Mouse (Mus musculus) hindbrain, embryonic 12.5 days (tissue): ENCODE results near the gene Gtf2h1. TPM values are rescaled to one million over a fixed set of nuclear protein-coding genes. Genes with fewer than 3 reads are reported as not detected.

Experiments
- ATAC-seq: fragments of 200-750 bp; cut with Nextera tagmentation; 2 replicates; pipeline ENCODE4 v1.8.0; 2017; ENCODE audit warnings: moderate TSS enrichment; ENCODE audit not compliant: low FRiP score
- H3K27ac ChIP-seq: fragments of 300-500 bp; sonication (generic); 2 replicates; pipeline ENCODE4 v1.5.1; 2016; ENCODE audit warnings: mild to moderate bottlenecking
- H3K27me3 ChIP-seq: fragments of 300-500 bp; sonication (generic); 2 replicates; pipeline ENCODE4 v1.6.1; 2016; ENCODE audit warnings: mild to moderate bottlenecking
- H3K36me3 ChIP-seq: fragments of 300-500 bp; sonication (generic); 2 replicates; pipeline ENCODE4 v1.6.1; 2016; ENCODE audit warnings: mild to moderate bottlenecking
- H3K4me1 ChIP-seq: fragments of 300-500 bp; sonication (generic); 2 replicates; pipeline ENCODE4 v1.6.1; 2016
- H3K4me2 ChIP-seq: fragments of 300-500 bp; sonication (generic); replicated peaks from 2 replicates; pipeline ENCODE4 v1.6.1; 2016; ENCODE audit warnings: mild to moderate bottlenecking
- H3K4me3 ChIP-seq: fragments of 300-500 bp; sonication (generic); 2 replicates; pipeline ENCODE4 v1.5.1; 2016; ENCODE audit warnings: mild to moderate bottlenecking
- H3K9ac ChIP-seq: fragments of 300-500 bp; sonication (generic); 2 replicates; pipeline ENCODE4 v1.6.1; 2016; ENCODE audit warnings: mild to moderate bottlenecking, moderate library complexity
- H3K9me3 ChIP-seq: fragments of 300-500 bp; sonication (generic); replicated peaks from 2 replicates; pipeline ENCODE4 v1.6.1; 2016; ENCODE audit warnings: mild to moderate bottlenecking
- WGBS: fragments of 180-500 bp; shearing (Covaris S2); methylation state at CpG from one replicate; pipeline ENCODE4 v1.1.7; 2016; 5-methylcytosine and 5-hydroxymethylcytosine counted together
- polyA plus RNA-seq: library from polyadenylated mRNA; unstranded; fragments of >200 nt; fragmentation: Nextera tagmentation; extraction: Ambion mirVana; gene quantifications from 2 replicates; pipeline ENCODE4 v1.2.1, GENCODE M21; 2016

Gtf2h1 gene
- polyA plus RNA-seq = 47.8 and 50.5 TPM in 2 replicates

DNA sequence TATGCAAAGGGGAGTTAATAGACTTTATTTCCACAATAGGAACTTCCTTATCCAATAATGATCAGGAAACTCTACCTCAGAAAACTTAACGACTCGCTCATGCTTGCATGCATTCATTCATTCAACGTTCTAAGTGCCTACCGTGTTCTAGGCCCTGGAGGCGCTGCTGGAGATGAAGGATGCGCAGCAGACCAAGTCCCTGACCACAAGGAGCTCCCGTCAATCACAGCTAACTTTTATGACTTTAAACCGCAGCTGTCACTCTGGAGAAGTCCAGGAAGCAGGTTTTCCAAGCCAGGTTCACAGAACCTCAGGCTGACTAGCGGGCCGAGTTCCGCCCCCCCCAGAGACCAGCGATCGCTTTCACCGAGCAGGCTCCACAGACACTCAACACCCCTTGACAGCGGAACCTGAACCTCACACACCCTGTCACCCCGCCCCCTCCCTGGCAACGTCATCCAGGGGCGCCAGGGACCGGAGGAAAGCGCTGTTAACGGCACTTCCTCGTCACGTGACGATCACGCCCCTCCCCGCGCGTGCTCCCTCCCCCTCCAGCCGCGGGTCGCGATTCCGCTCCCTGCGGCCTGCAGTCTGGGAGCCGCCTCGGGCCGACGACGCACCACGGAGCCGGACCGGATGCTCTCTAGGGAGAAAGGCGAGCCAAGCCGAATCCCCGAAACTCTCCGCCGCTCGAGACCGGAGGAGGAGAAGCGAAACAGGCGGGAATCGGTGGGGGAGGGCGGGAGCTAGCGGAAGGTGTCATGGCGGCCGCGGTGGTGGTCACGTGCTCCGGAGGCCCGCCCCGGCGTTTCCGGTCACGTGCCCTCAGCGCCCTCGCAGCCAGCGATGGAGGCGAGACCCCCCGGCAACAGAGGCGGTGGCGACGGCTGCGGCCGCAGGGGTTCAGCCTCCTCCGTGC is at the start of gene Gtf2h1, which contains the start of gene Hps5:
Gene Gtf2h1, plus strand, starts transcription at position 817 of the 919 bp plus-strand sequence.
Gene Hps5, minus strand, starts transcription at position 778 of the 919 bp plus-strand sequence.
- no peaks in the 10 kb centered on the region for H3K9me3 ChIP-seq
- peak within 1 kb of the TSS; percentile 81 for H3K27ac ChIP-seq
- H3K4me2 ChIP-seq = peak within 1 kb of the TSS; percentile 96
- peak; percentile 99 for ATAC-seq
- peaks cover 8% of the 10 kb centered on the region for H3K36me3 ChIP-seq
- under 1% methylated on average over 75 of the region's 75 CpGs for WGBS
- peak within 1 kb of the TSS; percentile 82 for H3K9ac ChIP-seq
- H3K27me3 ChIP-seq = no peaks in the 10 kb centered on the region
- H3K4me3 ChIP-seq = peak within 1 kb of the TSS; percentile 73
- peaks cover 23% of the 10 kb centered on the region for H3K4me1 ChIP-seq

DNA sequence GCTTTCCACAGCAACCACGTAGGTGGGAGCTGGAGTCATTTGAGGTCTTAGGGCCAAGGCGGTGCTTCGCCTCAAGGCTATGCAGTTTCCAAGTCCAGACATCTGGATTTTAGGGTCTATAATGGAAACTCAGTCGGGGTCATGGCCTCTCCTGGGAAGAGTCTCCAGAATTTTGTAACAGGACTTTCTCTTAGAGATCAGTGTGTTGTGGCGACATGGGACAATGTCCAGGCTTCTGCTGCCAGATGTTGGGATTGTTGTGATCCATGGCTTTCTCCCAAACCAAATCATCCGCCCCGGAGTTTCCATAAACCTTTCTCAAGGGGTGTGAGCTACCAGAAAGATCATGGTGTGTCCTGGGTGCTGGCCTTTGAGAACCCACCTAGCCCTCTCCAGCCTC is 49.5 kb upstream of the Gtf2h1 start:
- WGBS = 90% methylated on average over 7 of the region's 7 CpGs
- Histone ChIP-seq H3K36me3 (no peaks in the 10 kb centered on the region), H3K4me3 (no peak overlapping the region), H3K4me2 (no peak overlapping the region), H3K9me3 (no peaks in the 10 kb centered on the region), H3K4me1 (no peaks in the 10 kb centered on the region), H3K27me3 (no peaks in the 10 kb centered on the region), H3K27ac (no peak overlapping the region), H3K9ac (no peak overlapping the region)
- ATAC-seq = no peak

DNA sequence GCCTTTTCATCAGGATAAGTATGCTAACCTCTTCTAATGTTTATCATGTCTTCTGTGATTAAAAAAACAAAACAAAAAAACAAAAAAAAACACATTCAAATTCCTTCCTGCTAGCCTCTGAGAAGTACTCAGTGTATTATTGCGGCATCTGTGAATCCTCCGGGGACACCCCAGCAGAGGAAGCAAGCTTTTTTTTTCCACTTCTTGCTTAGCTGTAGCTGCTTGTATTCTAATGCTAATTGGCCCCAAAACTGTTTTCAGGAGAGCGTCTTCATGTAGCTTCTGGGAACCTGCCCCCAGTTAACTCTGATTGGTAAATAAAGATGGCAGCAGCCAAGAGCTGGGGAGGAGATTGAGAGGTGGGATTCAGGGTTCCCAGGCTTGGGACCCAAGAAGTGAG is 47.4 kb upstream of the Gtf2h1 start:
- no peaks in the 10 kb centered on the region; the same call in 1 of the 2 replicates for H3K4me1 ChIP-seq
- H3K9me3 ChIP-seq = no peaks in the 10 kb centered on the region
- no peak overlapping the region for H3K27ac ChIP-seq
- no peaks in the 10 kb centered on the region for H3K36me3 ChIP-seq
- no peaks in the 10 kb centered on the region for H3K27me3 ChIP-seq
- H3K4me2 ChIP-seq = no peak overlapping the region
- no peak overlapping the region for H3K9ac ChIP-seq
- no peak for ATAC-seq
- H3K4me3 ChIP-seq = no peak overlapping the region
- WGBS = 37% methylated on average over 3 of the region's 3 CpGs

DNA sequence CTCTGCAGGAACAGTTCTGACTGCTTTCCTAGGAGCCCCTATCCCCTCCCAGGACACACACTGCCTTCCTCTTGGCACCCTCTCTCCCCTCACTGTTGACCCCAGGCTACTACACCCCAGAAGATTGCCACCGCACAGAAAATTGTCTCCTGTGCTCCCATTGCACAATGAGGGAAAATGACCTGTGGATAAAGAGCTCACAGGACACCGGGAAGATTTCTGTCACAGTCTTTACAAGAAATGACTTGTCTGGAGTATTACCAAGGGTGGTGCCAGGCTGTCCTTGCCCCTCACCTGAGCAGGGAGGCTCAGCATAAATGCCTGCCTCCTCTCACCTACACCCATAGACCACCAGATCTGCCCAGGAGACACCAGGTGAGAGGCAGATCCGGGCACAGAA is 44.4 kb upstream of the Gtf2h1 start, which contains the start of gene Saa2:
Gene Saa2, plus strand, starts transcription at position 301 of the 400 bp plus-strand sequence.
- Histone ChIP-seq H3K9me3 (no peaks in the 10 kb centered on the region), H3K4me3 (no peak within 1 kb of the TSS), H3K9ac (no peak within 1 kb of the TSS), H3K27me3 (no peaks in the 10 kb centered on the region), H3K36me3 (no peaks in the 10 kb centered on the region), H3K4me1 (no peaks in the 10 kb centered on the region; the same call in 1 of the 2 replicates), H3K4me2 (no peak within 1 kb of the TSS), H3K27ac (no peak within 1 kb of the TSS)
- no peak for ATAC-seq
- WGBS = 76% methylated on average over 3 of the region's 3 CpGs

DNA sequence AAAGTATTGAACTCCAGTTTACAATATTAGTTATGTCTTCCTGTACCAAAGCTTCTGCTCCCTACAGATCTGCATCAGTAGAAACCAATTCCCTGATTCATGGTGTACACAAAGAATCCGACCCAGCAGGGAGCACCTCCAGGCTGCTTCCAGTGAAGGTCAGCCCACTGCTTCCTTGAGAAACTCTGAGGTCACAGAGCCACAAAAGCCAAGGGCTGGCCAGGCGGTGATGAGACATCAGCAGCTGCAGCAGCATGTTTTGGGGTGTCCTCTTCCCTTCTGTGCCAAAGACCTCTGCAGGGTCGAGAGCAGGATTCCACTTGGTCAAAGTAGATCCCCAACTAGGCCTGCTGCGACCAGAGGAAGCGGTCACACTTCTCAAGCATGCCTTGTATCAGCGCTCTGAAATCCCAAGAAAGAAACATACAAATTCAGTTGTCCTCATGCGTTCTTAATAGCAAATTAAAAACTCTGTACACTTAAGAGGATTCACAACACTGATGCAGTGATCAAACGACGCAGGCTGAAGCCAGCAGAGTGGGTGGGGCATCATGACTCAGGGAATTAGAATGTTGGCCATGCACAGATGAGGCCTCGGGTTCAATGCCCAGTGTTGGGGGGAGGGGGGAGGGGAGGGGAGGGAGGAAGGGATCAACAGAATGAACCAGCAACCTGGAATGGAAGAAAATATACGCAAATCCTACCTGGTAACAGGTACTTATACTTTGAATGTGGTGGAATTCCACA is 34.7 kb upstream of the Gtf2h1 start:
- no peaks in the 10 kb centered on the region for H3K4me1 ChIP-seq
- H3K4me3 ChIP-seq = no peak overlapping the region
- H3K27ac ChIP-seq = no peak overlapping the region
- H3K4me2 ChIP-seq = no peak overlapping the region
- H3K9me3 ChIP-seq = no peaks in the 10 kb centered on the region
- peaks cover 68% of the 10 kb centered on the region for H3K36me3 ChIP-seq
- no peak for ATAC-seq
- 75% methylated on average over 11 of the region's 11 CpGs for WGBS
- H3K9ac ChIP-seq = no peak overlapping the region
- H3K27me3 ChIP-seq = no peaks in the 10 kb centered on the region

DNA sequence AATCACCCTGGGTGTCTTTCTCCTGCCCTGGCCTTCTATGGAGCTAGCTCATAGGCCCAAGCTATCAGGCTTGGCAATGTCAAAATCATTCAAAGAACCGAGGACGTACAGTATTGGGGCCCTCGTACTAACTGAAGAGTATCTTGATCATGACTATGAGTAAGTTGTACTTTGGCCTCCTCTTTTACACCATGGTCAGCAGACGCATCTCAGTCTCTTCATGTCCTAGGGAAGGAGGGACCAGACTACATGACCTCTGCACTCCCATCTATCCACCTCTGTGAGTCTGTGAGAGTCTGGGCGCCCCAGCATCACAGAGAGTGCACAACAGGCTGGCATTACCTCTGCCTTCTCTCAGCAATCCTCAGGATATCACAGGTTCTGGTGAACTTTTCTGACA is 33.3 kb upstream of the Gtf2h1 start:
- WGBS = 96% methylated on average over 5 of the region's 5 CpGs
- Histone ChIP-seq H3K27ac (no peak overlapping the region), H3K27me3 (no peaks in the 10 kb centered on the region), H3K4me3 (no peak overlapping the region), H3K4me1 (no peaks in the 10 kb centered on the region), H3K36me3 (peaks cover 81% of the 10 kb centered on the region), H3K4me2 (no peak overlapping the region), H3K9me3 (no peaks in the 10 kb centered on the region), H3K9ac (no peak overlapping the region)
- no peak for ATAC-seq

DNA sequence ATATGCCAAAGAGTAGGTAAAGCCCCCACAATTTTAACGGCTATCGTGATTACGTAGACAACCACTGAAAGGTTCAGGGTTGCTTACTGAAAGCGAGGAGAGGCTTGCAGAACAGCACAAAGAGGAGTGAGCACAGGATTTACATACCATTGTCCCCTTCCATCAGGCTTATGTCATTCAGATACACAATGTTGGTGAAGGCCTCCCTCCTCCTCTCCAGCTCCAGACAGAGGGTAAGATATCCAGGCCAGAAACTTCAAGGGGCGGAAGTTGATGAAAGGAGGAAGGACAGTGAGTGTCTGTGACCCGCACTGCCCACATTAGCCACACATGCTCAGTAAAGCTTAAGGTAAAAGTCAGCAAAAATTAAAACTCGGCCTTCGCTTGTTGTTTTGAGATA is 31.2 kb upstream of the Gtf2h1 start:
- Histone ChIP-seq H3K36me3 (peaks cover 90% of the 10 kb centered on the region), H3K27ac (no peak overlapping the region), H3K4me2 (no peak overlapping the region), H3K4me3 (no peak overlapping the region), H3K9me3 (no peaks in the 10 kb centered on the region), H3K4me1 (no peaks in the 10 kb centered on the region), H3K9ac (no peak overlapping the region), H3K27me3 (no peaks in the 10 kb centered on the region)
- WGBS = 79% methylated on average over 8 of the region's 8 CpGs
- no peak for ATAC-seq

DNA sequence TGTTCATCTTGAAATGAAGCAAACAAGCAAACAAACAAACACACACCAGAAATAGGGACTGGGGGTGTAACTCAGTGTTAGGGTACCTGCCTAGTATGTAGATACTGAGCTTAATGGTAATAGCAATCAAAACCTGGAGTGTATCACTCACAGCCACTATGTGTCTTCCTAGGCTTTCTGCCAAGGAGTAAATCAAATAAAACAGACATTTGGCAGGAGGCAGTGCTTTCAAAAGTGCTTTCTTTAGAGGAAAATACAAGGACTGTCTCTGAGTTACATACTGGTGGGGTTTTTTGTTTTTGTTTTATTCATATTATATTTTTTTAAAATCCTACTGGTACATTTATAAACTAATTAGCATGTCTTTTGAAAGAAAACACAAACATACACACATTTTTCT is 28.5 kb upstream of the Gtf2h1 start:
- Histone ChIP-seq H3K27ac (no peak overlapping the region), H3K4me2 (no peak overlapping the region), H3K4me1 (no peaks in the 10 kb centered on the region), H3K4me3 (no peak overlapping the region), H3K27me3 (no peaks in the 10 kb centered on the region), H3K9me3 (no peaks in the 10 kb centered on the region), H3K9ac (no peak overlapping the region), H3K36me3 (peaks cover 83% of the 10 kb centered on the region)
- no peak for ATAC-seq

DNA sequence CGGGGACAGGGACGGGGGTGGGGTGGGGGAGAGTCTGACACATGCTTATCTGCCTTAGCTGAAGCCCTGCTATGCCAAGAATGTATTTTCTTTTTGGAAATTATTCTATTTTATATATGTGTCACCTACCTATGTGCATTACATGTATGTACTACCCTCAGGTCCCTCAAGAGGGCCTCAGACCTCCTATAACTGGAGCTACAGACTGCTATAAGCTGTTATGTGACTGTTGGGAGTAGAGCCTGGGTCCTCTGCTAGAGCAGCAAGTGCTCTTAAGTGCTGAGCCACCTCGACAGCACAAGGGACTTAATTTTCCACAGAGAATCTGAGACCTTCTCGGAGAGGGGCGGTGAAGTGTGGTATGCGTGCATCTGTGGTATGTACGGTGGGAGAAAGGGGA is 27.5 kb upstream of the Gtf2h1 start:
- Histone ChIP-seq H3K36me3 (peaks cover 83% of the 10 kb centered on the region), H3K4me3 (no peak overlapping the region), H3K4me1 (no peaks in the 10 kb centered on the region), H3K27ac (no peak overlapping the region), H3K9me3 (no peaks in the 10 kb centered on the region), H3K9ac (no peak overlapping the region), H3K27me3 (no peaks in the 10 kb centered on the region), H3K4me2 (no peak overlapping the region)
- no peak for ATAC-seq
- 95% methylated on average over 7 of the region's 7 CpGs for WGBS

DNA sequence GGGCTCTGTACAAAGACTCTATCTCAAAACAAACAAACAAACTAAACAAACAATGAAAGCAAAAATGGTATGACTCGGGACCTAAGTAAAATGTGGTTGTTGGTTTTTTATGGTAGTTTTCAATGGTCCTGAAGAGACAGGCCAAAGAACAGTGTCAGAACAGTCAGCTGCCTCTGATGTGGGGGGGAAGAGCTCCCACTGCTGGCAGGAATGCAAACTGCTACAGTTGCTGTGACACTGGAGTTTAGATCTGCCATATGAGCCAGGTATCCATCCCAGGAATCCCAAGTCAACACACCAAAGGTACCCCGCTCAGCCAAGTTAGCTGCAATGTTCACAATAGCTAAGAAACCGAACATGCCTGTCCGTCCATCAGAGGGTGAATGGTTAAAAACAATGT is 25.2 kb upstream of the Gtf2h1 start:
- 66% methylated on average over 4 of the region's 4 CpGs for WGBS
- Histone ChIP-seq H3K27me3 (no peaks in the 10 kb centered on the region), H3K27ac (no peak overlapping the region), H3K9me3 (no peaks in the 10 kb centered on the region), H3K9ac (no peak overlapping the region), H3K4me3 (no peak overlapping the region), H3K36me3 (peaks cover 88% of the 10 kb centered on the region), H3K4me1 (no peaks in the 10 kb centered on the region), H3K4me2 (no peak overlapping the region)
- ATAC-seq = no peak

DNA sequence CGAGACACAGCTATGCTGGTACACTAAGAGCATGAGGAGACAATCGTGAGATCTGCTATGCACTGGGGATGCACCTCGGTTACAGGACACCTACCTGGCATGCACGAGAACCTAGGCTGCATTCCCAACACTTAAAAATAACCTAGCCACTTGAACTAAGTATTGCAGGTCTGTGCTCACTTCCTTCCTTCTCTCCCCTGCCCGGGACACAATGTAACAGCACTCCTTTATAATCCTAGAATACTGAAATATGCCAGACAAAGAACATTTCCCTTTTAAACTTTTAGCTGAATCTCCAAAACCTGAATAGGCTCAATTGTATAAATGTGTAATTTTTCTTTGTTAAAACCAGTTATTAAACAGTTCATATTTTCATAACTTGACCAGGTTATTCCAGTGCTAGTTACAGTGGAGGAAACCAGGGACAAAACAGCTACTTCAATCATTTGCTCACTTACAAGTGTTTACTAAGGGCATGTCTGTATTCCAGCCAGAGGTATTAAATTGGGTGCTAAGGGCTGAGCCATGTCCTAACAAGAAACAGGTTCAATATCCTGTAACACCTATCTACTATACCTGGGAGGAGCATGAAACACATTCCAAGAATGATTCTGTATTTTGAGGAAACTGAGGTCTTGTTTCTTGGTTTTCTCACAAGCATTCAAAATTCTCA is 6.6 kb upstream of the Gtf2h1 start:
- no peak overlapping the region for H3K9ac ChIP-seq
- 95% methylated on average over 5 of the region's 5 CpGs for WGBS
- peaks cover 37% of the 10 kb centered on the region for H3K36me3 ChIP-seq
- H3K27ac ChIP-seq = no peak overlapping the region
- H3K4me2 ChIP-seq = no peak overlapping the region
- ATAC-seq = no peak
- H3K4me1 ChIP-seq = peaks cover 5% of the 10 kb centered on the region; the same call in 1 of the 2 replicates
- no peak overlapping the region for H3K4me3 ChIP-seq
- H3K27me3 ChIP-seq = no peaks in the 10 kb centered on the region
- H3K9me3 ChIP-seq = no peaks in the 10 kb centered on the region

DNA sequence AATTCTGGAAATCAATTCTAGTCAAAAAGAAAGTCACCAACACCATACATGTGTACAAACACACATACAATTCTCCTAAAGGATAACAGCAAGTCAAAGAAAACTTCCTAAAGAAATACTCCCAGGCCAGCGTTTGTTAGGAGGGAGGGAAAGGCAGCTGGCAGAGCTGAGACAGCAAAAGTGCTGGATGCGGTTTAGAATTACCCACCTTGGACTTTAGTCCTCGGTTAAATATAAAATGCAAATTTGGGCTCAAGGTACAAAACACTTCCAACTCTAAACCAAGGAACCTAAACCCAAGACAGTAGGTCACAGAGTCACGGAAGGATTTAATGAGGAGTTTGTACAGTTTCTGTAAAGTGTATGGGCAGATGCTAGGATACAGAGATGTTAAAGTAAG is 2.0 kb upstream of the Gtf2h1 start:
- ATAC-seq = no peak
- 86% methylated on average over 4 of the region's 4 CpGs for WGBS
- peaks cover 23% of the 10 kb centered on the region for H3K4me1 ChIP-seq

More for the DNA sequence above, 2.0 kb upstream of the Gtf2h1 start:
- Histone ChIP-seq H3K27ac (no peak overlapping the region), H3K9me3 (no peaks in the 10 kb centered on the region), H3K36me3 (peaks cover 7% of the 10 kb centered on the region; the same call in 1 of the 2 replicates), H3K4me3 (no peak overlapping the region), H3K27me3 (no peaks in the 10 kb centered on the region), H3K9ac (no peak overlapping the region; the same call in 1 of the 2 replicates), H3K4me2 (no peak overlapping the region)
